Mouse (Mus musculus) hindbrain, embryonic 15.5 days (tissue): Measurements from ENCODE around the gene Lamc1. TPM values are rescaled to one million over a fixed set of nuclear protein-coding genes. Genes with fewer than 3 reads are reported as not detected.

ENCODE experiments used
- ATAC-seq: fragments of 200-750 bp; cut with Nextera tagmentation; 2 replicates; pipeline ENCODE4 v1.8.0; 2017; ENCODE audit warnings: low read depth, moderate number of reproducible peaks, moderate TSS enrichment; ENCODE audit not compliant: low FRiP score
- H3K27ac ChIP-seq: fragments of 300-500 bp; sonication (generic); replicated peaks from 2 replicates; pipeline ENCODE4 v1.5.1; 2015; ENCODE audit warnings: mild to moderate bottlenecking, inconsistent platforms
- H3K27me3 ChIP-seq: fragments of 300-500 bp; sonication (generic); 2 replicates; pipeline ENCODE4 v1.6.1; 2015; ENCODE audit warnings: control low read depth, inconsistent platforms
- H3K36me3 ChIP-seq: fragments of 300-500 bp; sonication (generic); 2 replicates; pipeline ENCODE4 v1.6.1; 2015; ENCODE audit warnings: control low read depth, inconsistent platforms
- H3K4me1 ChIP-seq: fragments of 300-500 bp; sonication (generic); replicated peaks from 2 replicates; pipeline ENCODE4 v1.6.1; 2015; ENCODE audit warnings: control low read depth, inconsistent platforms
- H3K4me2 ChIP-seq: fragments of 300-500 bp; sonication (generic); 2 replicates; pipeline ENCODE4 v1.6.1; 2015; ENCODE audit warnings: moderate library complexity, mild to moderate bottlenecking, inconsistent platforms
- H3K4me3 ChIP-seq: fragments of 300-500 bp; sonication (generic); 2 replicates; pipeline ENCODE4 v1.5.1; 2015; ENCODE audit warnings: mild to moderate bottlenecking, inconsistent platforms
- H3K9ac ChIP-seq: fragments of 300-500 bp; sonication (generic); 2 replicates; pipeline ENCODE4 v1.6.1; 2015; ENCODE audit warnings: inconsistent platforms
- H3K9me3 ChIP-seq: fragments of 300-500 bp; sonication (generic); 2 replicates; pipeline ENCODE4 v1.6.1; 2016; ENCODE audit warnings: control low read depth, inconsistent platforms
- WGBS: fragments of 180-500 bp; shearing (Covaris S2); methylation state at CpG from one replicate; pipeline ENCODE4 v1.1.7; 2015; 5-methylcytosine and 5-hydroxymethylcytosine counted together
- polyA plus RNA-seq: library from polyadenylated mRNA; unstranded; fragments of >200 nt; fragmentation: Nextera tagmentation; extraction: Ambion mirVana; gene quantifications from 2 replicates; pipeline ENCODE4 v1.2.1, GENCODE M21; 2015

The Lamc1 gene
- polyA plus RNA-seq, 1 experiment from 2014 or later = 19.2 TPM

DNA sequence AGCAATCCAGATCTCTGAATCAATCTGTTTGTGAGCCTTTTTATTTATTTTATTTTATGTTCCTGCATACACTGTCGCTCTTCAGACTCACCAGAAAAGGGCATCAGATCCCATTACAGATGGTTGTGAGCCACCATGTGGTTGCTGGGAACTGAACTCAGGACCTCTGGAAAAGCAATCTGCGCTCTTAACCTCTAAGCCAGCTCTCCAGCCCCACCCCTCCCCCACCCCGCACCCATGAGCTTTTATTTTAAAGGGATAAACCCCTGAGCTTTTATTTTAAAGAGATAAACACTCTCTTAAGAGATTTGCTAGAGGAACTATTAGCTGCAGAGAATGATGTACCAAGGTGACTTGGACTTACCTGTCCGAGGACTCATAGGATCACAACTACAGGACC, 5.5 kb downstream of the Lamc1 start:
- H3K27me3 ChIP-seq = no peaks in the 10 kb centered on the region
- peaks cover 38% of the 10 kb centered on the region for H3K4me1 ChIP-seq
- no peak overlapping the region for H3K4me3 ChIP-seq
- H3K27ac ChIP-seq = no peak overlapping the region
- H3K36me3 ChIP-seq = 0 out of 2 replicates have a peak, but pooled peaks cover 3% of the 10 kb centered on the region
- 95% methylated on average over 4 of the region's 4 CpGs for WGBS
- no peak overlapping the region for H3K9ac ChIP-seq
- H3K9me3 ChIP-seq = no peaks in the 10 kb centered on the region
- H3K4me2 ChIP-seq = no peak overlapping the region
- ATAC-seq = no peak

- H3K27me3 ChIP-seq = no peaks in the 10 kb centered on the region
- no peak overlapping the region for H3K9ac ChIP-seq
- H3K27ac ChIP-seq = no peak overlapping the region
- H3K36me3 ChIP-seq = 0 out of 2 replicates have a peak, but pooled peaks cover 3% of the 10 kb centered on the region
- no peak overlapping the region for H3K4me2 ChIP-seq
- no peak overlapping the region for H3K4me3 ChIP-seq
- no peaks in the 10 kb centered on the region for H3K9me3 ChIP-seq
- no peak for ATAC-seq
- 86% methylated on average over 7 of the region's 7 CpGs for WGBS
- peaks cover 33% of the 10 kb centered on the region for H3K4me1 ChIP-seq
Observed at GRCm38 (mm10) chr1:153326226-153326625, 6.4 kb downstream of the Lamc1 start.

DNA sequence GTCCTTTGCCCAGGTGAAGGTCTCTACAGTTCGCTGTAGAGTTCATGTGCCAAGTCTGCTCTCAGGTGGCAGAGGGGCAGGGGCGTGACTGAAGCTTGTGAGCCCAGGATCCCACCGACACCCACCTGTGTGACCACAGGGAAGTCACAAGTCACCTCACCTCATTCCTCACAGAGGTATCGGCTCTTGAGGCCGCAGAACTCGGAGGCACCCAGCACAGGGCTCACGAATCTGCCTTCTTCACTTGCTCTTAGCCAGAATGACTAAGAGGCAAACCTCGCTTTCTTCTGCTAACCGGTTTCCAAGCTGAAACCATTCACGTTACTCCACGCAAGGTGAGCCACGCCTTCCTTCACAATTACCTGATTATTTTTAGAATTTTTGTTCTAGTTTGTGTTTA, 11.2 kb downstream of the Lamc1 start:
- Histone ChIP-seq H3K27me3 (no peaks in the 10 kb centered on the region), H3K27ac (no peak overlapping the region), H3K4me3 (no peak overlapping the region), H3K4me2 (no peak overlapping the region), H3K4me1 (peaks cover 16% of the 10 kb centered on the region), H3K9ac (no peak overlapping the region), H3K36me3 (0 out of 2 replicates have a peak, but pooled peaks cover 2% of the 10 kb centered on the region), H3K9me3 (no peaks in the 10 kb centered on the region)
- WGBS = 89% methylated on average over 12 of the region's 12 CpGs
- ATAC-seq = no peak

- ATAC-seq = no peak
- no peak overlapping the region for H3K9ac ChIP-seq
- H3K36me3 ChIP-seq = no peaks in the 10 kb centered on the region
- no peaks in the 10 kb centered on the region for H3K9me3 ChIP-seq
- H3K27ac ChIP-seq = no peak overlapping the region
- H3K27me3 ChIP-seq = no peaks in the 10 kb centered on the region
- WGBS = 43% methylated on average over 6 of the region's 6 CpGs
- H3K4me1 ChIP-seq = peaks cover 16% of the 10 kb centered on the region
- H3K4me3 ChIP-seq = no peak overlapping the region
- no peak overlapping the region for H3K4me2 ChIP-seq
Observed at GRCm38 (mm10) chr1:153320554-153321147, 11.9 kb downstream of the Lamc1 start.

GRCm38 (mm10) chr1:153320121-153320520, 12.5 kb downstream of the Lamc1 start:
- no peak overlapping the region for H3K4me3 ChIP-seq
- WGBS = 79% methylated on average over 4 of the region's 4 CpGs
- ATAC-seq = no peak
- H3K9ac ChIP-seq = no peak overlapping the region
- peaks cover 16% of the 10 kb centered on the region for H3K4me1 ChIP-seq
- no peaks in the 10 kb centered on the region for H3K9me3 ChIP-seq
- no peak overlapping the region for H3K27ac ChIP-seq
- H3K4me2 ChIP-seq = no peak overlapping the region
- no peaks in the 10 kb centered on the region for H3K36me3 ChIP-seq
- no peaks in the 10 kb centered on the region for H3K27me3 ChIP-seq

DNA sequence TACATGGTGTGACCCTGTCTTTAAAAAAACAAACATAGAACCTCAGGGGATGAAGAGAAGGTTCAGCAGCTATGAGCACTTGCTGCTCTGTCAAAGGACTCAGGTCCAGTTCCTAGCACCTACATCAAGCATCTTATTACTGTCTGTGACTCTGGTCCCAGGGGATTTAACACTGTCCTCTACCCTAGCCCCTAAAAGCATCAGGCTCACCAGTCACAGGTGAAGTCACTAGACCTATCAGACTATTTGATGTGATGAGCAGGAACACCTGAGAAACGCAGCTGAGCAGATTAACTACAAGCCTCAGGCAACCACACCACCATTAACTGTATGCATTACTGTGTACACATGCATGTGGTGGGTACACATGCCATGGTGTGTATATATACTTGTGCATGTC, 13.8 kb downstream of the Lamc1 start:
- Histone ChIP-seq H3K4me1 (peaks cover 16% of the 10 kb centered on the region), H3K27me3 (no peaks in the 10 kb centered on the region)

DNA sequence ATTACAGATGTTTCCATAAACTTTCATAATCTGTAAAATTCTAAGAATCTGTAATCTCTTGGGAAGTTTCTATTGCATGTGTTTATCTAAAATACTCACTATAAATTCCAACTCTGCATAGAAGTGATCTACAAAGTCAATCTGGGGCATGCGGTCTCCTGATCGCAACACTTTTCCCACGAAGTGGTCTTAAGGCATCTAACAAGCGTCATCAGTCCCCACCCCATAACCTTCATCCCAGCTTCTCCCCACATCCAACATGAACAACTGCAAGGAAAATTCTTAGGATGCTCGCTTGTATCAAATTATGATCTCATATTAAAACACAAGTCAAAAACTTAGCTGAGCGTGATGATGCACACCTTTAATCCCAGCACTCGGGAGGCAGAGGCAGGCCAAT, 14.3 kb downstream of the Lamc1 start:
- Histone ChIP-seq H3K4me2 (no peak overlapping the region), H3K9me3 (no peaks in the 10 kb centered on the region), H3K27ac (no peak overlapping the region), H3K4me1 (peaks cover 13% of the 10 kb centered on the region), H3K9ac (no peak overlapping the region), H3K27me3 (no peaks in the 10 kb centered on the region), H3K4me3 (no peak overlapping the region), H3K36me3 (no peaks in the 10 kb centered on the region)
- 99% methylated on average over 7 of the region's 7 CpGs for WGBS
- ATAC-seq = no peak

More for the DNA sequence above, 13.8 kb downstream of the Lamc1 start:
- H3K27ac ChIP-seq = no peak overlapping the region
- H3K36me3 ChIP-seq = no peaks in the 10 kb centered on the region
- H3K9me3 ChIP-seq = no peaks in the 10 kb centered on the region
- no peak overlapping the region for H3K4me2 ChIP-seq
- no peak overlapping the region for H3K4me3 ChIP-seq
- H3K9ac ChIP-seq = no peak overlapping the region
- WGBS = 97% methylated on average over 1 of the region's 1 CpGs
- ATAC-seq = no peak

DNA sequence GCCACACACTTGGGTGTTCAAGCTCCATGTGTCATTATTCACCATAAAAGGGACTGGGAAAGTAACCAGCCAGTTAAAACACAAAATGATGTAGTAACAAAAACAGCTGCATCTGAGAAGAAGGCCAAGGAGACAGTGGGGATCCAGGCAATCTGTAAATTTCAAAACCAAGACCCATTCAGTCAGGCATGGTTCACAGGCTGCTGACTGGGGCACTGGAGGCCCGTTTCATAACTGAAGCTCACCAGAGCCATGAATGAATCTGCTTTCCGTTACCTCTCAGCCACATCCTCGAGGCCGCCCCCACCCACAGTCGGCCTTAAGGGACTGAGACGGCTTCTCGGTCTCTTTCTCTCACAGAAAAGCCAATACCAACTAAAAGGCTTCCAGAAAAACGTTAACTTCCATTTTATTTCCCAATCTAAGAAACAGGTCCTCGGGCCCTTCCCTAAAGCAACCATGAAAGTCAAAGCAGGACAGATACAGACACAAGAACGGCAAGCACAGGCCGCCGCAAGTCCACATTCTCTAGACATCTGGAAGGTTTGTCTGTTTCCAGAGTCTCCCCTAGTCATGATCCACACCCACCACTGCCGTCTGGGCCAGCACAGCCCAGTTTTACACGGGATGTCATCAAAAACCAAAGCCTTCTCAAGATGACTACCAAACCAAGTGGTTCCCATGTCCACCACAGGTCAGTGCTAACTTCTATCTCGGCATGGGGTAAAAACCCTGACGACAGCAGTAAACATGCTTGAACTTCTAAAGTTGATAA, 14.9 kb downstream of the Lamc1 start:
- Histone ChIP-seq H3K9me3 (no peaks in the 10 kb centered on the region), H3K9ac (no peak overlapping the region), H3K27ac (no peak overlapping the region), H3K27me3 (no peaks in the 10 kb centered on the region), H3K4me1 (peaks cover 11% of the 10 kb centered on the region), H3K36me3 (no peaks in the 10 kb centered on the region), H3K4me2 (no peak overlapping the region), H3K4me3 (no peak overlapping the region)
- 76% methylated on average over 16 of the region's 16 CpGs for WGBS
- ATAC-seq = no peak

DNA sequence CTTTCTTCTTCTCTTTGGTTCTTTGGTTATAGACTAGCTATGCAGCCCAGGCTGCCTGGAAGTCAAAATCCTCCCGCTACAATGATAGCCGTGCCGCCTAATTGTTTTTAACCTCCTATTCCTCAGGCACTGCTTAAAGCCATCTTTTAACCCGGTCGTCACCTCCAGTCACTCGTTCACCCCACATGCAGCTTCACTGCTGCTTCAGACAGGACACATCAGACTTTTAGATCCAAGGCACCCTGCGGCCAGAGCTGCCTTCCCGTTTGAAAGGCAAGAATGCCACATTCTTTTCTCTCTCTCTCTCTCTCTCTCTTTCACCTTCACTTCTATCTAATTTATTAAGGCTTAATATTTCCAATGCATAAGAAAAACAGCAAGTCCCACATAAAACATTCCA, 15.6 kb downstream of the Lamc1 start:
- H3K4me2 ChIP-seq = no peak overlapping the region
- H3K27me3 ChIP-seq = no peaks in the 10 kb centered on the region
- WGBS = 47% methylated on average over 8 of the region's 8 CpGs
- no peaks in the 10 kb centered on the region for H3K9me3 ChIP-seq
- no peak overlapping the region for H3K4me3 ChIP-seq
- H3K9ac ChIP-seq = no peak overlapping the region
- peaks cover 11% of the 10 kb centered on the region for H3K4me1 ChIP-seq
- no peak for ATAC-seq
- no peaks in the 10 kb centered on the region for H3K36me3 ChIP-seq
- no peak overlapping the region for H3K27ac ChIP-seq

GRCm38 (mm10) chr1:153316286-153316685, 16.3 kb downstream of the Lamc1 start:
- ATAC-seq = no peak
- Histone ChIP-seq H3K4me3 (no peak overlapping the region), H3K4me1 (peaks cover 9% of the 10 kb centered on the region), H3K9ac (no peak overlapping the region), H3K9me3 (no peaks in the 10 kb centered on the region), H3K4me2 (no peak overlapping the region), H3K27me3 (no peaks in the 10 kb centered on the region), H3K27ac (no peak overlapping the region), H3K36me3 (no peaks in the 10 kb centered on the region)

GRCm38 (mm10) chr1:153315121-153315520, 17.5 kb downstream of the Lamc1 start:
- ATAC-seq = no peak
- peaks cover 7% of the 10 kb centered on the region for H3K4me1 ChIP-seq
- H3K27me3 ChIP-seq = no peaks in the 10 kb centered on the region
- H3K9ac ChIP-seq = no peak overlapping the region
- H3K9me3 ChIP-seq = no peaks in the 10 kb centered on the region
- no peaks in the 10 kb centered on the region for H3K36me3 ChIP-seq
- no peak overlapping the region for H3K27ac ChIP-seq
- WGBS = 82% methylated on average over 6 of the region's 6 CpGs
- H3K4me2 ChIP-seq = no peak overlapping the region
- no peak overlapping the region for H3K4me3 ChIP-seq

DNA sequence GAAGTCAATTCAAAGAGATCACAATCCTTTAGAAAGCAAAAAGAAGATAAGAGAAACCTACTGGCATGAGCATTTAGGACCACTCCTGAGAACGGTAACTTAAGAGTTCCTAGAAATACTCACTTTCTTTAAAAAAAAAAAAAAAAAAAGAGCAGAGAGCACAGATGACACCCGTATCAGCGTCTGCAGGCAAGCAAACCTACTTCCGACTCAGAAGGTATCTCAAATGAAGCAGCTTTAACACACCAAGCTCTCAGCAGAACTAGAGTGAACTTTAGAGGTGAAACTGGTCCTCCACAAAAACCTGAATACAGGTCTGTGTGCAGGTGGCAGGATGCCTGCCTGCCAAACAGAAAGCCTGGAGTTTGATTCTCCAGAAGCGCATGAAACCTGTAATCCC, 19.6 kb downstream of the Lamc1 start:
- no peak overlapping the region for H3K4me2 ChIP-seq
- no peaks in the 10 kb centered on the region for H3K36me3 ChIP-seq
- no peak overlapping the region for H3K4me3 ChIP-seq
- H3K27ac ChIP-seq = no peak overlapping the region
- 95% methylated on average over 5 of the region's 5 CpGs for WGBS
- H3K9ac ChIP-seq = no peak overlapping the region
- H3K27me3 ChIP-seq = no peaks in the 10 kb centered on the region
- ATAC-seq = no peak
- H3K9me3 ChIP-seq = no peaks in the 10 kb centered on the region
- peaks cover 23% of the 10 kb centered on the region for H3K4me1 ChIP-seq
